Mouse (Mus musculus) kidney, adult 2 months (tissue): ENCODE results near the gene Arid1b.

Experiments used
- CTCF ChIP-seq: fragments of 200-500 bp; conservative IDR thresholded peaks from 2 replicates; pipeline ENCODE4 v1.5.1; 2011; ENCODE audit warnings: low read depth, mild to moderate bottlenecking, control low read depth, low read length, moderate library complexity, mixed read lengths; ENCODE audit not compliant: insufficient read depth, insufficient read length
- POLR2A ChIP-seq: fragments of 200-500 bp; IDR thresholded peaks from one replicate; pipeline ENCODE4 v1.6.1; 2011; ENCODE audit warnings: low read depth, low read length, control low read depth

- TF ChIP-seq CTCF: no peak
- no peak for TF ChIP-seq POLR2A
These were observed 184.9 kb downstream of the Arid1b start for GRCm38 (mm10) chr17:5179004-5179403.
